Mouse (Mus musculus) liver, adult 2 months (tissue): ENCODE measurements around the gene Rtl9.
A peak's percentile ranks its signal among the peaks of the same experiment; 100 is the strongest.

Experiments
- CTCF ChIP-seq: fragments of 200-500 bp; IDR thresholded peaks from 2 replicates; pipeline ENCODE4 v1.5.1; 2011; ENCODE audit warnings: low read depth, low read length, control low read depth
- POLR2A ChIP-seq: fragments of 200-500 bp; IDR thresholded peaks from 2 replicates; pipeline ENCODE4 v1.6.1; 2011; ENCODE audit warnings: low read length, control low read depth; ENCODE audit not compliant: insufficient read depth; ENCODE audit errors: extremely low read depth

DNA sequence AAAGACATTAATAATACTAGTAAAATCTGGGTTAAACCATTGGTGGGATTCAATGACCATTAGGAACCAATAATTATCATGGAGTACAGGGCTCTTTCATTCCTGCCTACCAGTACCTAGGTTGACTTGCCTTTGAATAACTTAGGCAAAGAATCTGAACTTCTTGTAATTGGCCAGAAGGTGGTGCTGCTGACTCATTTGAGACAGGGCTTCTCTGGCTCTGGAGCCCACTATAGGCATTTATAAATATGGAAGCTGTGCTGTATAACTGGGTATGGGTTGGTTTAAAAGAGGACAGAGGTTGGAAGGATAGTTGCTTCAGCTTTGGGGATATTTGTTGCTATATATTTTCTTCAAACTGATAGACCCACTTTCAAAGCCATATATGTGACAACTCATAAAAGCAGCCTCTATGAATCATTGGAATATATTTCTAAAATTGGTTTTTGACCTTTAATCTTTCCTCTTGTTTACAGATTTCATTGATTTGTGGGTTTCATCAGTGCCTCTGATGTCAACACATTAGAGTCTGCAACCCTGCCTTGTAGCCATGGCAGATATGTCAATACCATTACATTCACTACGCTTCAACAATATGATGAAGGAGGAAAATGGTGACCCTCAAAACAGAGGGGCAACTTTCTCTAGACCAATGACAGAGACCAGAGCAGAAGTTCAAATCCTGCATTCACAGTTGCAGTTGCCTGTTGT, at the start of gene Rtl9:
- TF ChIP-seq CTCF: peak; percentile 34; the same call in 1 of the 2 replicates
- no peak for TF ChIP-seq POLR2A
